Mouse (Mus musculus): ENCODE measurements around the gene Vps11. TPM values are rescaled to one million over a fixed set of nuclear protein-coding genes. Genes with fewer than 3 reads are reported as not detected.
A peak's percentile ranks its signal among the peaks of the same experiment; 100 is the strongest.

The Vps11 gene
- polyA plus RNA-seq, 1 experiment from 2014 or later, result 34.8 TPM

- H3K4me3 ChIP-seq (replicated peaks; ENCODE audit: low read length), result peak overlapping the region; percentile 78
Observed at GRCm38 (mm10) chr9:44399114-44399794, 37.8 kb upstream of the Vps11 start.

GRCm38 (mm10) chr9:44398551-44398950, 37.1 kb upstream of the Vps11 start:
- Histone ChIP-seq H3K36me3 (replicated peaks; ENCODE audit: control insufficient read depth, insufficient read depth) (peaks cover 49% of the 10 kb centered on the region), H3K9ac (peak overlapping the region; percentile 84), H3K4me1 (replicated peaks; ENCODE audit: control insufficient read depth, insufficient read depth, low read length) (peaks cover 19% of the 10 kb centered on the region), H3K27me3 (ENCODE audit: control insufficient read depth, insufficient read depth, low read length) (no peaks in the 10 kb centered on the region), H3K9me3 (ENCODE audit: control insufficient read depth, low read length) (no peaks in the 10 kb centered on the region), H3K4me2 (replicated peaks) (peak overlapping the region; percentile 91), H3K27ac (peak overlapping the region; percentile 91), H3K4me3 (replicated peaks; ENCODE audit: low read length) (peak overlapping the region; percentile 78)
- ATAC-seq (ENCODE audit: low FRiP score) (no peak), DNase-seq (ENCODE audit: low spot score) (no peak)
- WGBS, result 77% methylated on average over 9 of the region's 9 CpGs

More at GRCm38 (mm10) chr9:44399114-44399794, 37.8 kb upstream of the Vps11 start:
- H3K4me1 ChIP-seq (replicated peaks; ENCODE audit: control insufficient read depth, insufficient read depth, low read length), result peaks cover 19% of the 10 kb centered on the region
- no peaks in the 10 kb centered on the region for H3K27me3 ChIP-seq (ENCODE audit: control insufficient read depth, insufficient read depth, low read length)
- 83% methylated on average over 13 of the region's 13 CpGs for WGBS
- H3K27ac ChIP-seq, result no peak overlapping the region
- DNase-seq (ENCODE audit: low spot score), result no peak
- H3K9me3 ChIP-seq (ENCODE audit: control insufficient read depth, low read length), result no peaks in the 10 kb centered on the region
- no peak for ATAC-seq (ENCODE audit: low FRiP score)
- peaks cover 56% of the 10 kb centered on the region for H3K36me3 ChIP-seq (replicated peaks; ENCODE audit: control insufficient read depth, insufficient read depth)
- H3K9ac ChIP-seq, result peak overlapping the region; percentile 84
- H3K4me2 ChIP-seq (replicated peaks), result peak overlapping the region; percentile 91

GRCm38 (mm10) chr9:44398087-44398486, 36.6 kb upstream of the Vps11 start:
- H3K4me2 ChIP-seq (replicated peaks), result peak overlapping the region; percentile 91

GRCm38 (mm10) chr9:44396684-44397411, 35.4 kb upstream of the Vps11 start, which contains the start of gene Slc37a4:
Slc37a4 (plus strand) TSS chr9:44396852.
- DNase-seq (ENCODE audit: low spot score), result peak; percentile 87
- Histone ChIP-seq H3K4me2 (replicated peaks) (peak within 1 kb of the TSS; percentile 91), H3K27me3 (ENCODE audit: control insufficient read depth, insufficient read depth, low read length) (no peaks in the 10 kb centered on the region), H3K27ac (peak within 1 kb of the TSS; percentile 91), H3K9ac (peak within 1 kb of the TSS; percentile 84), H3K36me3 (replicated peaks; ENCODE audit: control insufficient read depth, insufficient read depth) (peaks cover 41% of the 10 kb centered on the region), H3K4me3 (replicated peaks; ENCODE audit: low read length) (peak within 1 kb of the TSS; percentile 78), H3K4me1 (replicated peaks; ENCODE audit: control insufficient read depth, insufficient read depth, low read length) (peaks cover 19% of the 10 kb centered on the region), H3K9me3 (ENCODE audit: control insufficient read depth, low read length) (no peaks in the 10 kb centered on the region)
- peak; percentile 98 for ATAC-seq (ENCODE audit: low FRiP score)
- WGBS, result 0% methylated on average over 43 of the region's 43 CpGs

More at GRCm38 (mm10) chr9:44398087-44398486, 36.6 kb upstream of the Vps11 start:
- Histone ChIP-seq H3K27me3 (ENCODE audit: control insufficient read depth, insufficient read depth, low read length) (no peaks in the 10 kb centered on the region), H3K9ac (peak overlapping the region; percentile 84), H3K27ac (peak overlapping the region; percentile 91), H3K9me3 (ENCODE audit: control insufficient read depth, low read length) (no peaks in the 10 kb centered on the region), H3K4me1 (replicated peaks; ENCODE audit: control insufficient read depth, insufficient read depth, low read length) (peaks cover 19% of the 10 kb centered on the region), H3K4me3 (replicated peaks; ENCODE audit: low read length) (peak overlapping the region; percentile 78), H3K36me3 (replicated peaks; ENCODE audit: control insufficient read depth, insufficient read depth) (peaks cover 45% of the 10 kb centered on the region)
- 18% methylated on average over 4 of the region's 4 CpGs for WGBS
- DNase-seq (ENCODE audit: low spot score) (no peak), ATAC-seq (ENCODE audit: low FRiP score) (no peak)

GRCm38 (mm10) chr9:44391466-44391865, 30.0 kb upstream of the Vps11 start:
- Histone ChIP-seq H3K9me3 (ENCODE audit: control insufficient read depth, low read length) (no peaks in the 10 kb centered on the region), H3K36me3 (replicated peaks; ENCODE audit: control insufficient read depth, insufficient read depth) (peaks cover 60% of the 10 kb centered on the region), H3K4me2 (replicated peaks) (no peak overlapping the region), H3K4me3 (replicated peaks; ENCODE audit: low read length) (no peak overlapping the region), H3K27me3 (ENCODE audit: control insufficient read depth, insufficient read depth, low read length) (no peaks in the 10 kb centered on the region), H3K4me1 (replicated peaks; ENCODE audit: control insufficient read depth, insufficient read depth, low read length) (no peaks in the 10 kb centered on the region), H3K9ac (no peak overlapping the region), H3K27ac (no peak overlapping the region)
- WGBS, result 36% methylated on average over 4 of the region's 4 CpGs
- peak; percentile 74 for DNase-seq (ENCODE audit: low spot score)
- ATAC-seq (ENCODE audit: low FRiP score), result 0 out of 2 replicates have a peak, but pooled peaks have one; percentile 22

- 65% methylated on average over 8 of the region's 8 CpGs for WGBS
- ATAC-seq (ENCODE audit: low FRiP score) (no peak), DNase-seq (ENCODE audit: low spot score) (no peak)
- Histone ChIP-seq H3K9ac (no peak overlapping the region), H3K4me2 (replicated peaks) (no peak overlapping the region), H3K4me3 (replicated peaks; ENCODE audit: low read length) (no peak overlapping the region), H3K4me1 (replicated peaks; ENCODE audit: control insufficient read depth, insufficient read depth, low read length) (no peaks in the 10 kb centered on the region), H3K27ac (no peak overlapping the region), H3K9me3 (ENCODE audit: control insufficient read depth, low read length) (no peaks in the 10 kb centered on the region), H3K27me3 (ENCODE audit: control insufficient read depth, insufficient read depth, low read length) (no peaks in the 10 kb centered on the region), H3K36me3 (replicated peaks; ENCODE audit: control insufficient read depth, insufficient read depth) (peaks cover 82% of the 10 kb centered on the region)
Observed at GRCm38 (mm10) chr9:44389273-44389672, 27.8 kb upstream of the Vps11 start.

GRCm38 (mm10) chr9:44387221-44387620, 25.8 kb upstream of the Vps11 start:
- Histone ChIP-seq H3K9ac (no peak overlapping the region), H3K27ac (no peak overlapping the region), H3K36me3 (replicated peaks; ENCODE audit: control insufficient read depth, insufficient read depth) (peaks cover 97% of the 10 kb centered on the region), H3K9me3 (ENCODE audit: control insufficient read depth, low read length) (no peaks in the 10 kb centered on the region), H3K4me2 (replicated peaks) (no peak overlapping the region), H3K4me1 (replicated peaks; ENCODE audit: control insufficient read depth, insufficient read depth, low read length) (no peaks in the 10 kb centered on the region), H3K27me3 (ENCODE audit: control insufficient read depth, insufficient read depth, low read length) (no peaks in the 10 kb centered on the region), H3K4me3 (replicated peaks; ENCODE audit: low read length) (no peak overlapping the region)
- DNase-seq (ENCODE audit: low spot score) (no peak), ATAC-seq (ENCODE audit: low FRiP score) (no peak)
- 92% methylated on average over 3 of the region's 3 CpGs for WGBS

- 93% methylated on average over 13 of the region's 13 CpGs for WGBS
- Histone ChIP-seq H3K4me2 (replicated peaks) (no peak overlapping the region), H3K27ac (no peak overlapping the region), H3K4me1 (replicated peaks; ENCODE audit: control insufficient read depth, insufficient read depth, low read length) (peaks cover 11% of the 10 kb centered on the region), H3K36me3 (replicated peaks; ENCODE audit: control insufficient read depth, insufficient read depth) (peaks cover 89% of the 10 kb centered on the region), H3K9me3 (ENCODE audit: control insufficient read depth, low read length) (no peaks in the 10 kb centered on the region), H3K27me3 (ENCODE audit: control insufficient read depth, insufficient read depth, low read length) (no peaks in the 10 kb centered on the region), H3K4me3 (replicated peaks; ENCODE audit: low read length) (no peak overlapping the region), H3K9ac (no peak overlapping the region)
- ATAC-seq (ENCODE audit: low FRiP score) (no peak), DNase-seq (ENCODE audit: low spot score) (no peak)
Observed at GRCm38 (mm10) chr9:44384596-44384995, 23.1 kb upstream of the Vps11 start.

- 12% methylated on average over 15 of the region's 15 CpGs for WGBS
- Histone ChIP-seq H3K4me1 (replicated peaks; ENCODE audit: control insufficient read depth, insufficient read depth, low read length) (peaks cover 22% of the 10 kb centered on the region), H3K27me3 (ENCODE audit: control insufficient read depth, insufficient read depth, low read length) (no peaks in the 10 kb centered on the region), H3K9ac (peak overlapping the region; percentile 92), H3K4me2 (replicated peaks) (peak overlapping the region; percentile 86), H3K4me3 (replicated peaks; ENCODE audit: low read length) (peak overlapping the region; percentile 91), H3K27ac (peak overlapping the region; percentile 83), H3K9me3 (ENCODE audit: control insufficient read depth, low read length) (no peaks in the 10 kb centered on the region), H3K36me3 (replicated peaks; ENCODE audit: control insufficient read depth, insufficient read depth) (peaks cover 42% of the 10 kb centered on the region)
- ATAC-seq (ENCODE audit: low FRiP score), result peak; percentile 31
- DNase-seq (ENCODE audit: low spot score), result no peak
Observed at GRCm38 (mm10) chr9:44379862-44380261, 18.4 kb upstream of the Vps11 start.
